Mouse (Mus musculus): ENCODE data around the gene Ears2. TPM values are rescaled to one million over a fixed set of nuclear protein-coding genes. Genes with fewer than 3 reads are reported as not detected.

Ears2 gene
- polyA plus RNA-seq, 1 experiment: 11.0 TPM

DNA sequence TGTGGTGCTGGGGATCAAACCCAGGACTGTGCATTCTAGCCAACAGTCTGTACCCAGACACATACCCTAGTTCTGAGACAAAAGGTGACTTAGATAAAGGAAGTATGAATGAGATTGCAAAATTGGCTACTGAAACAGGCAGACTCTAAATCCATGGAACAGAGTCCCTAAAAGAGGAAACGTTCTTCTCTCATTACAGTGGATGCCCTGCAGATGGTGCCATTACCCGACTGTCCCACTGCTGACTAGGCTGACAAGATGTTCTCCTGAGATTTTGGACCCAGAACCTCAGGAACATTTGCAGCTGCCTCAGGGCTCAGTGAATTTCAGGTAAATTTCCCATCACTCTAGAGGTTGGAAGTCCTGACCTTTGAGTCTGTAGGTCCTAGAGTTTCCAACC is 32.7 kb downstream of the Ears2 start:
- TF ChIP-seq CEBPB (IDR thresholded peaks at IDR 0.05; ENCODE audit: low read depth): no peak
- TF ChIP-seq CTCF (IDR thresholded peaks at IDR 0.05; ENCODE audit: control insufficient read depth, insufficient read depth, insufficient read length): no peak
- no peak for TF ChIP-seq MYOD1 (IDR thresholded peaks at IDR 0.05; ENCODE audit: control insufficient read depth, insufficient read length, low read depth)
- TF ChIP-seq MAX (IDR thresholded peaks at IDR 0.05): no peak
- no peak for TF ChIP-seq MYOG (IDR thresholded peaks at IDR 0.05; ENCODE audit: control insufficient read depth, extremely low read depth, insufficient read length)
- TF ChIP-seq FOSL1 (IDR thresholded peaks at IDR 0.05; ENCODE audit: insufficient read depth, low read length, poor library complexity, severe bottlenecking): no peak
- no peak for TF ChIP-seq USF1 (IDR thresholded peaks at IDR 0.05; ENCODE audit: low read depth)
- no peaks in the 10 kb centered on the region for H3K27me3 ChIP-seq (ENCODE audit: control insufficient read depth, insufficient read depth, insufficient read length)
- no peaks in the 10 kb centered on the region for H3K79me3 ChIP-seq (ENCODE audit: low read depth)
- H3K36me3 ChIP-seq (ENCODE audit: control insufficient read depth, insufficient read depth): peaks cover 7% of the 10 kb centered on the region
- no peak overlapping the region for H3K4me3 ChIP-seq (ENCODE audit: insufficient read depth, poor library complexity, severe bottlenecking)
- H3K79me2 ChIP-seq (ENCODE audit: control insufficient read depth, insufficient read depth): no peaks in the 10 kb centered on the region
- no peak overlapping the region for H3ac ChIP-seq (ENCODE audit: control insufficient read depth, insufficient read length, low read depth)

- TF ChIP-seq MYOD1 (IDR thresholded peaks at IDR 0.05; ENCODE audit: control insufficient read depth, insufficient read length, low read depth) (no peak), CTCF (IDR thresholded peaks at IDR 0.05; ENCODE audit: control insufficient read depth, insufficient read depth, insufficient read length) (no peak), MAX (IDR thresholded peaks at IDR 0.05) (no peak), FOSL1 (IDR thresholded peaks at IDR 0.05; ENCODE audit: insufficient read depth, low read length, poor library complexity, severe bottlenecking) (no peak), CEBPB (IDR thresholded peaks at IDR 0.05; ENCODE audit: low read depth) (no peak), MYOG (IDR thresholded peaks at IDR 0.05; ENCODE audit: control insufficient read depth, extremely low read depth, insufficient read length) (no peak), USF1 (IDR thresholded peaks at IDR 0.05; ENCODE audit: low read depth) (no peak)
- Histone ChIP-seq H3K79me3 (ENCODE audit: low read depth) (no peaks in the 10 kb centered on the region), H3K36me3 (ENCODE audit: control insufficient read depth, insufficient read depth) (peaks cover 6% of the 10 kb centered on the region), H3K27me3 (ENCODE audit: control insufficient read depth, insufficient read depth, insufficient read length) (no peaks in the 10 kb centered on the region), H3ac (ENCODE audit: control insufficient read depth, insufficient read length, low read depth) (no peak overlapping the region), H3K4me3 (ENCODE audit: insufficient read depth, poor library complexity, severe bottlenecking) (no peak overlapping the region), H3K79me2 (ENCODE audit: control insufficient read depth, insufficient read depth) (no peaks in the 10 kb centered on the region)
Measured at GRCm38 (mm10) chr7:122033371-122033770, 33.7 kb downstream of the Ears2 start.

- H3K27me3 ChIP-seq (ENCODE audit: control insufficient read depth, insufficient read depth, insufficient read length): no peaks in the 10 kb centered on the region
- TF ChIP-seq MYOG (IDR thresholded peaks at IDR 0.05; ENCODE audit: control insufficient read depth, extremely low read depth, insufficient read length) (no peak), MAX (IDR thresholded peaks at IDR 0.05) (no peak), CEBPB (IDR thresholded peaks at IDR 0.05; ENCODE audit: low read depth) (no peak), MYOD1 (IDR thresholded peaks at IDR 0.05; ENCODE audit: control insufficient read depth, insufficient read length, low read depth) (no peak), FOSL1 (IDR thresholded peaks at IDR 0.05; ENCODE audit: insufficient read depth, low read length, poor library complexity, severe bottlenecking) (no peak), USF1 (IDR thresholded peaks at IDR 0.05; ENCODE audit: low read depth) (no peak), CTCF (IDR thresholded peaks at IDR 0.05; ENCODE audit: control insufficient read depth, insufficient read depth, insufficient read length) (no peak)
- peaks cover 7% of the 10 kb centered on the region for H3K36me3 ChIP-seq (ENCODE audit: control insufficient read depth, insufficient read depth)
- H3K79me2 ChIP-seq (ENCODE audit: control insufficient read depth, insufficient read depth): peaks cover 37% of the 10 kb centered on the region
- H3ac ChIP-seq (ENCODE audit: control insufficient read depth, insufficient read length, low read depth): no peak overlapping the region
- H3K4me3 ChIP-seq (ENCODE audit: insufficient read depth, poor library complexity, severe bottlenecking): no peak overlapping the region
- H3K79me3 ChIP-seq (ENCODE audit: low read depth): peaks cover 22% of the 10 kb centered on the region
Measured at GRCm38 (mm10) chr7:122022131-122022530, 44.9 kb downstream of the Ears2 start.

GRCm38 (mm10) chr7:122020667-122021354 is 46.3 kb downstream of the Ears2 start, which contains the start of gene Gga2:
Gga2 (minus strand) TSS chr7:122021222.
- peaks cover 29% of the 10 kb centered on the region for H3K79me3 ChIP-seq (ENCODE audit: low read depth)
- TF ChIP-seq MAX (IDR thresholded peaks at IDR 0.05) (no peak), CTCF (IDR thresholded peaks at IDR 0.05; ENCODE audit: control insufficient read depth, insufficient read depth, insufficient read length) (no peak), USF1 (IDR thresholded peaks at IDR 0.05; ENCODE audit: low read depth) (peak; percentile 92), CEBPB (IDR thresholded peaks at IDR 0.05; ENCODE audit: low read depth) (no peak)
- H3ac ChIP-seq (ENCODE audit: control insufficient read depth, insufficient read length, low read depth): peak within 1 kb of the TSS; percentile 71
- H3K36me3 ChIP-seq (ENCODE audit: control insufficient read depth, insufficient read depth): peaks cover 8% of the 10 kb centered on the region
- H3K27me3 ChIP-seq (ENCODE audit: control insufficient read depth, insufficient read depth, insufficient read length): no peaks in the 10 kb centered on the region
- H3K4me3 ChIP-seq (ENCODE audit: insufficient read depth, poor library complexity, severe bottlenecking): peak within 1 kb of the TSS; percentile 60
- peaks cover 50% of the 10 kb centered on the region for H3K79me2 ChIP-seq (ENCODE audit: control insufficient read depth, insufficient read depth)

GRCm38 (mm10) chr7:122020273-122020666 is 46.8 kb downstream of the Ears2 start:
- TF ChIP-seq CEBPB (IDR thresholded peaks at IDR 0.05; ENCODE audit: low read depth) (no peak), MYOG (IDR thresholded peaks at IDR 0.05; ENCODE audit: control insufficient read depth, extremely low read depth, insufficient read length) (no peak), MAX (IDR thresholded peaks at IDR 0.05) (no peak), USF1 (IDR thresholded peaks at IDR 0.05; ENCODE audit: low read depth) (no peak)
- Histone ChIP-seq H3ac (ENCODE audit: control insufficient read depth, insufficient read length, low read depth) (peak overlapping the region; percentile 71), H3K27me3 (ENCODE audit: control insufficient read depth, insufficient read depth, insufficient read length) (no peaks in the 10 kb centered on the region), H3K79me2 (ENCODE audit: control insufficient read depth, insufficient read depth) (peaks cover 51% of the 10 kb centered on the region), H3K79me3 (ENCODE audit: low read depth) (peaks cover 29% of the 10 kb centered on the region), H3K36me3 (ENCODE audit: control insufficient read depth, insufficient read depth) (peaks cover 8% of the 10 kb centered on the region), H3K4me3 (ENCODE audit: insufficient read depth, poor library complexity, severe bottlenecking) (peak overlapping the region; percentile 60)

GRCm38 (mm10) chr7:122018978-122019377 is 48.1 kb downstream of the Ears2 start:
- Histone ChIP-seq H3K4me3 (ENCODE audit: insufficient read depth, poor library complexity, severe bottlenecking) (no peak overlapping the region), H3K79me3 (ENCODE audit: low read depth) (peaks cover 34% of the 10 kb centered on the region), H3K79me2 (ENCODE audit: control insufficient read depth, insufficient read depth) (peaks cover 61% of the 10 kb centered on the region), H3K27me3 (ENCODE audit: control insufficient read depth, insufficient read depth, insufficient read length) (no peaks in the 10 kb centered on the region), H3K36me3 (ENCODE audit: control insufficient read depth, insufficient read depth) (peaks cover 8% of the 10 kb centered on the region), H3ac (ENCODE audit: control insufficient read depth, insufficient read length, low read depth) (no peak overlapping the region)
- TF ChIP-seq FOSL1 (IDR thresholded peaks at IDR 0.05; ENCODE audit: insufficient read depth, low read length, poor library complexity, severe bottlenecking) (no peak), MAX (IDR thresholded peaks at IDR 0.05) (no peak), MYOD1 (IDR thresholded peaks at IDR 0.05; ENCODE audit: control insufficient read depth, insufficient read length, low read depth) (no peak), MYOG (IDR thresholded peaks at IDR 0.05; ENCODE audit: control insufficient read depth, extremely low read depth, insufficient read length) (no peak), CTCF (IDR thresholded peaks at IDR 0.05; ENCODE audit: control insufficient read depth, insufficient read depth, insufficient read length) (no peak), CEBPB (IDR thresholded peaks at IDR 0.05; ENCODE audit: low read depth) (no peak)

All from C2C12 (cell line).